In the genomic region with DNA sequence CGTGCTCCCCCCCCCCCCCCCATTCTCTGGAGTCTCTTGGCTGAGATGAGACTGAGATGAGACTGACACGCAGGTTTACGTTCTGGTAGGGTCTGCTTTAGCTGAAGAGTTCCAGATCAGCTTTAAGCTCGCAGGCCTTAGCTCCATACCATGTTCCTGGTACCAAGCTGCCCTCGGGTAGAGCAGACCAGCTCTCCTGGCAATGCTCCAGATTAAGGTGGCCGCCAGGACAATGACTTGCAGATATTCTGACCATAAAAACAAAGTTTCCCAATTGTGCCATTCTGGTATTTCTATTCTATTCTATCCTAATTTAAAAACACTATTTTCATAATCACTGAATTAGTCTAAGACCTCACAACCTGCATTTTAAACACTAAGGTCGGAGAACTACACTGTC, we compare ENCODE assay signal across 21 mouse cellular contexts.
DNase-seq lines count a peak whose midpoint lies in the region; ATAC-seq and TF ChIP-seq lines count a peak whose summit lies in the region.
"Had no signal": no experiment of that assay in that cellular context is flagged by ENCODE, and none has a peak within 500 bp of the region (broad histone marks: within the 10 kb centered on the region; RNA-seq: fewer than 3 reads in every experiment).

No protein-coding gene starts in this region.

- intact Hi-C loops in heart, postnatal 10 days (cut with DNase I) = no loop called here

- no peaks in the 10 kb centered on the region for H3K9me3 ChIP-seq in heart, embryonic 14.5 days (ENCODE audit: control insufficient read depth, low read length)
- H3K9me3 ChIP-seq in kidney, embryonic 15.5 days (replicated peaks) = no peaks in the 10 kb centered on the region
- H3K9me3 ChIP-seq in intestine, embryonic 16.5 days (ENCODE audit: control insufficient read depth, low read length) = no peaks in the 10 kb centered on the region
- H3K9me3 ChIP-seq: embryonic facial prominence, embryonic 10.5 days; forebrain, embryonic 15.5 days; limb, embryonic 13.5 days; liver, embryonic 15.5 days; neural tube, embryonic 12.5 days had no signal

- no peak for ATAC-seq in heart, embryonic 14.5 days (ENCODE audit: insufficient number of reproducible peaks, insufficient read depth, low FRiP score, low read depth)
- no peak for ATAC-seq in kidney, embryonic 15.5 days (replicated peaks; ENCODE audit: low FRiP score)
- ATAC-seq in intestine, embryonic 16.5 days = no peak
- ATAC-seq: forebrain, embryonic 15.5 days; hindbrain, postnatal 0 days had no signal

- peak overlapping the region; percentile 9; the same call in 1 of the 2 replicates for H3K4me2 ChIP-seq in heart, embryonic 14.5 days (ENCODE audit: low read length)
- no peak overlapping the region for H3K4me2 ChIP-seq in kidney, embryonic 15.5 days
- no peak overlapping the region for H3K4me2 ChIP-seq in intestine, embryonic 16.5 days (ENCODE audit: low read depth, low read length)
- H3K4me2 ChIP-seq: forebrain, embryonic 15.5 days; limb, embryonic 13.5 days; liver, embryonic 15.5 days; neural tube, embryonic 12.5 days had no signal

- no peak for TF ChIP-seq POLR2A in cerebellum, adult 2 months (IDR thresholded peaks at IDR 0.05; ENCODE audit: borderline replicate concordance, insufficient read depth, low read length)

- H3K27me3 ChIP-seq in cerebellum, adult 2 months (ENCODE audit: control insufficient read depth, insufficient read depth, low read length) = no peaks in the 10 kb centered on the region
- no peaks in the 10 kb centered on the region for H3K27me3 ChIP-seq in heart, embryonic 14.5 days (ENCODE audit: control insufficient read depth, insufficient read depth, low read length)
- no peaks in the 10 kb centered on the region for H3K27me3 ChIP-seq in kidney, embryonic 15.5 days
- H3K27me3 ChIP-seq in intestine, embryonic 16.5 days (replicated peaks; ENCODE audit: control insufficient read depth, insufficient read depth, low read length) = no peaks in the 10 kb centered on the region
- H3K27me3 ChIP-seq: forebrain, embryonic 15.5 days; limb, embryonic 13.5 days; neural tube, embryonic 12.5 days had no signal

- no peak overlapping the region for H3K27ac ChIP-seq in cerebellum, adult 2 months (ENCODE audit: insufficient read depth, low read length)
- no peak overlapping the region for H3K27ac ChIP-seq in heart, embryonic 14.5 days (replicated peaks in 1 of 2; ENCODE audit: control insufficient read depth in 1 of 2, insufficient read depth in 1 of 2, low read depth in 2 of 2, low read length in 2 of 2)
- H3K27ac ChIP-seq in kidney, embryonic 15.5 days = 0 out of 2 replicates have a peak overlapping the region, but pooled peaks have one; percentile 9
- 0 out of 2 replicates have a peak overlapping the region, but pooled peaks have one; percentile 10 for H3K27ac ChIP-seq in intestine, embryonic 16.5 days (ENCODE audit: low read length)
- H3K27ac ChIP-seq: embryonic facial prominence, embryonic 10.5 days; forebrain, embryonic 15.5 days; hindbrain, postnatal 0 days; limb, embryonic 13.5 days; liver, embryonic 15.5 days; neural tube, embryonic 12.5 days; stomach, postnatal 0 days had no signal

- WGBS in cerebellum, adult 2 months = 81% methylated on average over 7 of the region's 7 CpGs
- WGBS in heart, embryonic 14.5 days = 39% methylated on average over 6 of the region's 7 CpGs
- 83% methylated on average over 7 of the region's 7 CpGs for WGBS in kidney, embryonic 15.5 days
- WGBS in intestine, embryonic 16.5 days = 58% methylated on average over 7 of the region's 7 CpGs

- peak overlapping the region; percentile 35; the same call in 1 of the 2 replicates for H3K9ac ChIP-seq in heart, embryonic 14.5 days (ENCODE audit: low read length)
- H3K9ac ChIP-seq in kidney, embryonic 15.5 days = no peak overlapping the region
- no peak overlapping the region for H3K9ac ChIP-seq in intestine, embryonic 16.5 days (ENCODE audit: low read depth, low read length)
- H3K9ac ChIP-seq: forebrain, embryonic 15.5 days; limb, embryonic 13.5 days; liver, embryonic 15.5 days; neural tube, embryonic 12.5 days had no signal

- no peak overlapping the region for H3K4me3 ChIP-seq in cerebellum, adult 2 months (replicated peaks; ENCODE audit: insufficient read depth, low read depth, low read length)
- no peak overlapping the region for H3K4me3 ChIP-seq in heart, embryonic 14.5 days (ENCODE audit: control insufficient read depth in 1 of 2, insufficient read depth in 1 of 2, low read depth in 1 of 2, low read length in 2 of 2)
- no peak overlapping the region for H3K4me3 ChIP-seq in kidney, embryonic 15.5 days (replicated peaks)
- no peak overlapping the region for H3K4me3 ChIP-seq in intestine, embryonic 16.5 days (ENCODE audit: low read length)
- H3K4me3 ChIP-seq: embryonic facial prominence, embryonic 10.5 days; forebrain, embryonic 15.5 days; limb, embryonic 13.5 days; liver, embryonic 15.5 days; neural tube, embryonic 12.5 days had no signal

- TF ChIP-seq CTCF in cerebellum, adult 2 months (IDR thresholded peaks at IDR 0.05; ENCODE audit: borderline replicate concordance, insufficient read depth, low read depth, low read length) = no peak

- no peaks in the 10 kb centered on the region for H3K4me1 ChIP-seq in cerebellum, adult 2 months (ENCODE audit: control insufficient read depth, insufficient read depth, low read length)
- peaks cover 51 to 78% of the 10 kb centered on the region in 2 experiments for H3K4me1 ChIP-seq in heart, embryonic 14.5 days (ENCODE audit: control insufficient read depth in 2 of 2, insufficient read depth in 2 of 2, low read length in 2 of 2)
- H3K4me1 ChIP-seq in kidney, embryonic 15.5 days = peaks cover 77% of the 10 kb centered on the region
- H3K4me1 ChIP-seq in intestine, embryonic 16.5 days (ENCODE audit: control insufficient read depth, insufficient read depth, low read length) = peaks cover 43% of the 10 kb centered on the region
- H3K4me1 ChIP-seq: forebrain, embryonic 15.5 days; neural tube, embryonic 12.5 days had no signal

- DNase-seq in cerebellum, postnatal 10 days = peak; percentile 34 to 38
- no peak for DNase-seq in cerebellum, adult 2 months
- DNase-seq in heart, postnatal 10 days = no peak
- no peak for DNase-seq in kidney, postnatal 4 days
- no peak for DNase-seq in neural tube, embryonic 10.5 days (ENCODE audit: extremely low spot score, low spot score)
- DNase-seq: adrenal gland, postnatal 25 days; cerebellum, adult 9-10 months; gastrocnemius, postnatal 10 days; lung, postnatal 4 days; midbrain, embryonic 14.5 days; right cerebral cortex, postnatal 14 days had no signal

- peaks cover 52% of the 10 kb centered on the region for H3K36me3 ChIP-seq in heart, embryonic 14.5 days (ENCODE audit: control insufficient read depth, insufficient read depth, low read length)
- peaks cover 14% of the 10 kb centered on the region for H3K36me3 ChIP-seq in kidney, embryonic 15.5 days
- 0 out of 2 replicates have a peak, but pooled peaks cover 4% of the 10 kb centered on the region for H3K36me3 ChIP-seq in intestine, embryonic 16.5 days (ENCODE audit: control insufficient read depth, insufficient read depth, low read length)
- H3K36me3 ChIP-seq: forebrain, embryonic 15.5 days; liver, embryonic 15.5 days; neural tube, embryonic 12.5 days had no signal

Comparison
In these comparisons a context has a peak if more than half of its experiments do, and no peak if none do; other contexts are left out.
1. DNase-seq: peak in cerebellum, postnatal 10 days (2 of 2); none in cerebellum, adult 2 months (0 of 2), heart, postnatal 10 days (0 of 2), kidney, postnatal 4 days (0 of 2) and neural tube, embryonic 10.5 days (single experiment).
2. H3K27ac ChIP-seq: peak in kidney, embryonic 15.5 days (single experiment) and intestine, embryonic 16.5 days (single experiment); none in cerebellum, adult 2 months (single experiment) and heart, embryonic 14.5 days (0 of 2).